Mouse (Mus musculus) liver, embryonic 15.5 days (tissue): ENCODE results near the gene Acsf3. TPM values are rescaled to one million over a fixed set of nuclear protein-coding genes. Genes with fewer than 3 reads are reported as not detected.
A peak's percentile ranks its signal among the peaks of the same experiment; 100 is the strongest.

Experiments used
- ATAC-seq: fragments of 200-750 bp; cut with Nextera tagmentation; 2 replicates; pipeline ENCODE4 v1.8.0; 2017; ENCODE audit warnings: moderate number of reproducible peaks, mild to moderate bottlenecking, moderate library complexity; ENCODE audit not compliant: insufficient read depth
- H3K27ac ChIP-seq: fragments of 300-500 bp; sonication (generic); replicated peaks from 2 replicates; pipeline ENCODE4 v1.5.1; 2015; ENCODE audit warnings: mild to moderate bottlenecking, inconsistent platforms
- H3K27me3 ChIP-seq: fragments of 300-500 bp; sonication (generic); 2 replicates; pipeline ENCODE4 v1.6.1; 2015; ENCODE audit warnings: mild to moderate bottlenecking, inconsistent platforms
- H3K36me3 ChIP-seq: fragments of 300-500 bp; sonication (generic); replicated peaks from 2 replicates; pipeline ENCODE4 v1.6.1; 2015; ENCODE audit warnings: moderate library complexity, mild to moderate bottlenecking, inconsistent platforms
- H3K4me1 ChIP-seq: fragments of 300-500 bp; sonication (generic); replicated peaks from 2 replicates; pipeline ENCODE4 v1.6.1; 2015; ENCODE audit warnings: inconsistent platforms
- H3K4me2 ChIP-seq: fragments of 300-500 bp; sonication (generic); 2 replicates; pipeline ENCODE4 v1.6.1; 2015; ENCODE audit warnings: moderate library complexity, mild to moderate bottlenecking, inconsistent platforms
- H3K4me3 ChIP-seq: fragments of 300-500 bp; sonication (generic); replicated peaks from 2 replicates; pipeline ENCODE4 v1.5.1; 2015; ENCODE audit warnings: mild to moderate bottlenecking, inconsistent platforms
- H3K9ac ChIP-seq: fragments of 300-500 bp; sonication (generic); 2 replicates; pipeline ENCODE4 v1.6.1; 2015; ENCODE audit warnings: moderate library complexity, mild to moderate bottlenecking, inconsistent platforms
- H3K9me3 ChIP-seq: fragments of 300-500 bp; sonication (generic); replicated peaks from 2 replicates; pipeline ENCODE4 v1.6.1; 2016; ENCODE audit warnings: inconsistent platforms
- whole genome bisulfite sequencing: fragments of 180-500 bp; shearing (Covaris S2); methylation state at CpG from one replicate; pipeline ENCODE4 v1.1.7; 2015; ENCODE audit warnings: mixed read lengths; ENCODE audit not compliant: insufficient replicate concordance; 5-methylcytosine and 5-hydroxymethylcytosine counted together
- polyA plus RNA-seq: library from polyadenylated mRNA; unstranded; fragments of >200 nt; fragmentation: Nextera tagmentation; extraction: Ambion mirVana; gene quantifications from 2 replicates; pipeline ENCODE4 v1.2.1, GENCODE M21; 2015

Acsf3 gene
- polyA plus RNA-seq, 1 experiment from 2014 or later: 8.3 TPM

- Histone ChIP-seq H3K27ac (no peak overlapping the region), H3K4me3 (no peak overlapping the region), H3K4me1 (no peaks in the 10 kb centered on the region), H3K27me3 (0 out of 2 replicates have a peak, but pooled peaks cover 4% of the 10 kb centered on the region), H3K36me3 (no peaks in the 10 kb centered on the region), H3K9me3 (no peaks in the 10 kb centered on the region), H3K4me2 (no peak overlapping the region), H3K9ac (no peak overlapping the region)
- 81% methylated on average over 16 of the region's 16 CpGs for WGBS
- no peak for ATAC-seq
Observed at GRCm38 (mm10) chr8:122811870-122812494, 36.7 kb downstream of the Acsf3 start.

DNA sequence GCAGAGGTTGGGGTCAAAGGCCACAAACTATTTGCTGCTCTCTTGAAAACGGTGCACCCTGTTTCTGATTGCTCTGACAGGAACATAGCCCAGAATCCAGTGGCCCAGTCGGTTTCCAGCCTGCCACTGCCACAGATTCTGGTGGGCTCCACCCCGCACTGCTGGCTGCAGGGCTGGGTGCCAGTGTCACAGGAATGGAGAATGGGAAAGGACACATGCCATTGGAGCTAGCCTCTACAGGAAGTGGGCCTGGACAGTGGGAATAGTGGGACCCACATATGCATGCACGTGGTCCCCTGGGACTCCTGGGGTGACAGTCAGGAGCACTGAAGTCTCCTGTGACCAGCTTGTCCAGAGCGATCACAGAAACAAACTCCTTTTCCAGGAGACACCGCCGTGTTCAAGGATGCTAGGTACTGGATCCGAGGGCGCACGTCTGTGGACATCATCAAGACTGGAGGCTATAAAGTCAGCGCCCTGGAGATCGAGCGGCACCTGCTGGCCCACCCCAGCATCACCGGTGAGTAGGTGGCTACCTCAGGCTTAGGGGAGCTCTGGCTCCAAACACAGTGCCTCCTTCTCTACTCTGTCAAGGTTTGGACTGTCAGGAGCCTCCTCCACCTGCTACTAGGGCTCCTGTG is 37.4 kb downstream of the Acsf3 start:
- Histone ChIP-seq H3K9me3 (no peaks in the 10 kb centered on the region), H3K27me3 (0 out of 2 replicates have a peak, but pooled peaks cover 4% of the 10 kb centered on the region), H3K36me3 (no peaks in the 10 kb centered on the region), H3K9ac (no peak overlapping the region), H3K4me1 (no peaks in the 10 kb centered on the region), H3K4me2 (no peak overlapping the region), H3K4me3 (no peak overlapping the region), H3K27ac (no peak overlapping the region)
- WGBS: 69% methylated on average over 14 of the region's 14 CpGs
- ATAC-seq: no peak

- no peak overlapping the region for H3K4me2 ChIP-seq
- H3K9me3 ChIP-seq: no peaks in the 10 kb centered on the region
- no peak overlapping the region for H3K4me3 ChIP-seq
- no peaks in the 10 kb centered on the region for H3K4me1 ChIP-seq
- WGBS: 53% methylated on average over 7 of the region's 7 CpGs
- no peak overlapping the region for H3K9ac ChIP-seq
- ATAC-seq: no peak
- no peaks in the 10 kb centered on the region for H3K36me3 ChIP-seq
- H3K27ac ChIP-seq: no peak overlapping the region
- no peaks in the 10 kb centered on the region for H3K27me3 ChIP-seq
Observed at GRCm38 (mm10) chr8:122814608-122815007, 39.3 kb downstream of the Acsf3 start.

DNA sequence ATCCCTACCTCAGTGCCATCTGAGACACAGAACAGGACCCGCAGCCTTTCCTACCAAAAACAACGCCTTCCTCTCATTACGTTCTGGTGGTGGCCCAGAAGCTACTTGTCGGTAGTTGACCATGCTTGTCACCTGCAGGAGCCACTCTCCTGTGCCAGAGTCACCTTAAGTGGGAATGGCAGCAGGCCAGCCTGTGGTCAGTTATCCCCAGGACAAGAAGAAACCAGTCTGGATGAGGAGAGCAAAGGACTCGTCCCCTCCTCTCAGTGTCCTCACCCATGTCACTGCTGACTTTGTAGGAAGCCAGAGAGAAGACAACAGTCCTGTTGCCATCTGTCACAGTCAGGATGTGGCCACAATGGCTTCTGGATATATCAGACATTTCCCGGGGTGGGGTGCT is 41.7 kb downstream of the Acsf3 start:
- no peak overlapping the region for H3K4me3 ChIP-seq
- no peaks in the 10 kb centered on the region for H3K9me3 ChIP-seq
- 76% methylated on average over 6 of the region's 6 CpGs for WGBS
- no peak overlapping the region for H3K4me2 ChIP-seq
- H3K9ac ChIP-seq: no peak overlapping the region
- H3K36me3 ChIP-seq: no peaks in the 10 kb centered on the region
- H3K27me3 ChIP-seq: no peaks in the 10 kb centered on the region
- no peaks in the 10 kb centered on the region for H3K4me1 ChIP-seq
- no peak overlapping the region for H3K27ac ChIP-seq
- no peak for ATAC-seq

GRCm38 (mm10) chr8:122817724-122818496 is 42.6 kb downstream of the Acsf3 start:
- Histone ChIP-seq H3K4me2 (no peak overlapping the region), H3K27me3 (no peaks in the 10 kb centered on the region), H3K36me3 (no peaks in the 10 kb centered on the region), H3K9me3 (no peaks in the 10 kb centered on the region), H3K9ac (no peak overlapping the region), H3K27ac (no peak overlapping the region), H3K4me3 (no peak overlapping the region), H3K4me1 (no peaks in the 10 kb centered on the region)
- WGBS: 65% methylated on average over 13 of the region's 13 CpGs
- peak; percentile 22; the same call in 1 of the 2 replicates for ATAC-seq

DNA sequence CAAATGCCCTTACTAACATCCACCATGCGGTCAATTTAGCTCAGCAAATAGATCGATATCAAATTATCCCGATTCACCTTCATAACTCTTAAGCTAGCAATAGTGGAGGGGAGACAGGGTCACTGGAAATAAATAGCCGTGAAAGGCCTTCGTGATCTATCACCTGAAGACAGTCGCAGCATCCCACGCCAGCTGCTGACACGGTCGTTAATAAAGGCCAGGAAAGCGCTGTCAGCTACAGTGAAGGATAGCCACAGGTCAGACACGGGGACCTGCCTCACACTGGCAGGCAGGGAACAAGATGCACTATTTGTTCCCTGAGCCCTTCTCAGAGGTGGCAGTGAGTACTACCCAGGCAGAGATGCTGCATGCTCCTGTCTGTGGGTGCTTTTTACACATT is 44.5 kb downstream of the Acsf3 start:
- H3K9ac ChIP-seq: no peak overlapping the region
- H3K4me3 ChIP-seq: no peak overlapping the region
- H3K9me3 ChIP-seq: no peaks in the 10 kb centered on the region
- WGBS: 67% methylated on average over 11 of the region's 11 CpGs
- H3K4me1 ChIP-seq: no peaks in the 10 kb centered on the region
- no peak overlapping the region for H3K27ac ChIP-seq
- no peaks in the 10 kb centered on the region for H3K36me3 ChIP-seq
- no peak for ATAC-seq
- H3K27me3 ChIP-seq: 0 out of 2 replicates have a peak, but pooled peaks cover 3% of the 10 kb centered on the region
- H3K4me2 ChIP-seq: no peak overlapping the region

- Histone ChIP-seq H3K9me3 (no peaks in the 10 kb centered on the region), H3K36me3 (no peaks in the 10 kb centered on the region), H3K9ac (no peak overlapping the region), H3K4me1 (no peaks in the 10 kb centered on the region), H3K27me3 (peaks cover 44% of the 10 kb centered on the region), H3K4me3 (no peak overlapping the region), H3K27ac (no peak overlapping the region), H3K4me2 (no peak overlapping the region)
- 49% methylated on average over 5 of the region's 5 CpGs for WGBS
- ATAC-seq: no peak
Observed at GRCm38 (mm10) chr8:122824571-122824970, 49.3 kb downstream of the Acsf3 start.

DNA sequence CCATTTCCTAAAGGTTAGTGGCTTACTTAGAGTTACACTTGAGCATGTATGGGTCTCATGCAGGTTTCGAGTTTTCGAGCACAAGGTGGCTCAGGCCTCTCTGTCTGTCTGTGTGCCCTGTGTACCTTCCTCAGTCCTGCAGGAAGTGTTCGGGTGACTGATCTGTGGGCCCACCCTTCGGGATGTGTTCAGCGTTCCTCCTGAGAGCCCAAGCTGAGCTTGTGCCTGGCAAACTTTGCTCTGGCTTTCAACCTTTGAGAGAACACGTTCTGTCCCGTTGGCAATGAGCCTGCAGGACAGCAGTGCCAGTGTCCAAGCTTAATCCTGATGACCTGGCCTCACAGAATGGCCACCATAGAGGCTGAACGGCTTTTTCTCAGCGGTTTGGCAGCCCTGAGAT is 49.7 kb downstream of the Acsf3 start:
- WGBS: 58% methylated on average over 9 of the region's 9 CpGs
- Histone ChIP-seq H3K36me3 (no peaks in the 10 kb centered on the region), H3K4me3 (no peak overlapping the region), H3K9me3 (no peaks in the 10 kb centered on the region), H3K27me3 (peaks cover 46% of the 10 kb centered on the region), H3K4me2 (no peak overlapping the region), H3K9ac (no peak overlapping the region), H3K4me1 (no peaks in the 10 kb centered on the region), H3K27ac (no peak overlapping the region)
- ATAC-seq: no peak

DNA sequence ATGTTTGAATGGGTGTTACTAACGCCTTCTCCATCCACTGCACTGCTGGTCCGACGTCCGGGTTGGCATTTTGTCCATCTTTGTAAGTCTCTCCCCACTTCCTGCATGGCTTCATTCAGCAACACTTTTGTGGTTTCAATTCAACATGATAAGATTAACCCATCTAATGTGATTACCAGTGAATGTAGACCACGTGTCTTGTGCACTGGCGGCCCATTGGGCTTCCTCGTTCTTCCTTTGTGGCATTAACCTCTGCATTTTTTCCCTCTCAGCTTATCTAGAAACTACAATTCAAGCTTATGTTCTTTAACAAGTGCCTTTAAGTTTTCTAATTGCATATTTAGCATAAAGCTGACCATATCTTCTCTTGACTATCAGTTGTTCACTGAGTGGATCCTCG is 50.1 kb downstream of the Acsf3 start:
- no peak overlapping the region for H3K4me2 ChIP-seq
- no peak overlapping the region for H3K9ac ChIP-seq
- peaks cover 2% of the 10 kb centered on the region; the same call in 1 of the 2 replicates for H3K4me1 ChIP-seq
- ATAC-seq: no peak
- H3K36me3 ChIP-seq: no peaks in the 10 kb centered on the region
- no peak overlapping the region for H3K4me3 ChIP-seq
- H3K27me3 ChIP-seq: peaks cover 46% of the 10 kb centered on the region
- H3K27ac ChIP-seq: no peak overlapping the region
- H3K9me3 ChIP-seq: no peaks in the 10 kb centered on the region
- 38% methylated on average over 8 of the region's 8 CpGs for WGBS

GRCm38 (mm10) chr8:122829396-122829795 is 54.1 kb downstream of the Acsf3 start:
- 60% methylated on average over 3 of the region's 3 CpGs for WGBS
- no peak overlapping the region for H3K9ac ChIP-seq
- no peak overlapping the region for H3K27ac ChIP-seq
- no peaks in the 10 kb centered on the region for H3K36me3 ChIP-seq
- ATAC-seq: no peak
- H3K4me3 ChIP-seq: no peak overlapping the region
- H3K4me1 ChIP-seq: peaks cover 2% of the 10 kb centered on the region; the same call in 1 of the 2 replicates
- peaks cover 77% of the 10 kb centered on the region for H3K27me3 ChIP-seq
- no peaks in the 10 kb centered on the region for H3K9me3 ChIP-seq
- no peak overlapping the region for H3K4me2 ChIP-seq

DNA sequence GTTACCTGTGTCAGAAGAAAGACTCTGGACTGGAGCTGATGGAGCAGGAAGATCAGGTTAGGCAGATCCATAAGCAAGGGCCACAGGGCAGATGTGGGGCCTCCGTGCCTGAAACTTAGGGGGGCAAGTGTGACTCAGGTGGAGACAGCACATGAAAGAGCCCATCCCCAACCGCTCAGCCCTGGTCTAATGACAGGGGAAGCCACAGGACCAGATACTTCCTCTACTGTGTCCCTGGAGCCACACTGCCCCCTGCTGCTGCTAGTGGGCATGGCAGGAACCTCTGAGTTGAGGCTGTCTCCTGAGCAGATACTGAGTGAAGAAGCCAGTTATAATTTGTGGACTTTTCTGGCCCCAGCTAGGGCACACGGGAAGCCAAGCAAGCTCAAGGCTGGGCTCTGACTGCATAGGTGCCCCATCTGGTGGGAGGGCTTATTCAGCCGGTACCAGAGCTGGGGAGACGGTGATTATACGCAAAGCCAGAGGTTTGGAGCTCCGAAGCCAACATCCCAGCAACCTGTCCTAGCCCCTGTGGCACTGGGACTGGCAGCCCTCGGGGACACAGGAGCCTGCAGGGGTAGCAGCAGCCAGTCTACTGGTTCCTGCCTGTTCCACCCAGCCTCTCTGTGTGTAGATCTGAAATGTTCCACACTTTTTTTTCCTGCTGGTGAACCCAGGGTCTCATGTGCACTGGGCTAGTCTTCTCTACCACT is 55.2 kb downstream of the Acsf3 start:
- H3K27me3 ChIP-seq: peaks cover 75% of the 10 kb centered on the region
- H3K36me3 ChIP-seq: no peaks in the 10 kb centered on the region
- no peak overlapping the region for H3K9ac ChIP-seq
- no peaks in the 10 kb centered on the region for H3K9me3 ChIP-seq
- no peak overlapping the region for H3K4me3 ChIP-seq
- H3K4me2 ChIP-seq: no peak overlapping the region
- peak; percentile 52; the same call in 1 of the 2 replicates for ATAC-seq
- H3K27ac ChIP-seq: no peak overlapping the region
- WGBS: 38% methylated on average over 8 of the region's 8 CpGs
- H3K4me1 ChIP-seq: peaks cover 2% of the 10 kb centered on the region; the same call in 1 of the 2 replicates
